Mouse (Mus musculus): Measurements from ENCODE around the gene Dcp1b. TPM values are rescaled to one million over a fixed set of nuclear protein-coding genes. Genes with fewer than 3 reads are reported as not detected.

Gene Dcp1b
- polyA plus RNA-seq (2012; rRNA removed): 37.9 and 45.8 TPM in 2 replicates

DNA sequence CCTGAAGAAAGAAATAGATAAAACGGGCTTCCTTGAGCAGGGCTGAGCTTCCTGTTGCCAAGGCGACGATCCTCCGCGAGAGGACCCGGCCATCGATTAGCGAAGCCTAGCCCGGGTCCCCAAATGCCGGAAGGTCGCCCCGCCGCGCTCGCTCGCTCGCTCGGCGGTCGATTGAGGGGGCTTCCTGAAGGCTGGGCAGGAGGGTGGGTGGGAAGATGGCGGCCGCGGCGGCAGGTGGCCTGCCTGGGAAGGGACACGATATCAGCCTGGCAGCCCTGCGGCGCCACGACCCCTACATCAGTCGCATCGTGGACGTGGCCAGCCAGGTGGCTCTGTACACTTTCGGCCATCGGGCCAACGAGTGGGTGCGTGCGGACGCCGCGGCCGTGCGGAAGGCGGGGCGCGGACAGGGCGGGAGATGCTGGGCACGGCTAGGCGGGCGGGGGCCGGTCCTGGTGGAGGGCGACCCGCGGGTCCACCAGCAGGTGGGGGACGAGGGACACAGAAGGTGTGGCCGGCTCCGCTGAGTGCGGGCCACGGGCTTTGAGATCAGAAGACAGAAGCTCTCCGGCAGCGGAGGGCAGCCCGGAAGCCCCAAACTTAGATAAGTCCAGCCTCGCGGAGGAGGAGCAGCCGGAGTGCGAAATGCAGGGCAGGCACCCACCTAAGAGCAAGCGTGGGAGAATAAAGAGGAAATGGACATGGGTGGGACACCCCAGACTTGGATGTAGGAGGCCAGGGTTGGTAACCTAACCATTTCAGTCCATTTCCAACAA, at the start of gene Dcp1b:
Gene Dcp1b (plus strand): TSS at position 176 of the 776 bp plus-strand sequence.
- TF ChIP-seq POLR2A (IDR thresholded peaks at IDR 0.05; ENCODE audit: borderline replicate concordance, extremely low read depth, insufficient read depth, insufficient read length, poor library complexity, severe bottlenecking): peak; percentile 85; the same call in 1 of the 2 replicates
- peak; percentile 9; the same call in 1 of the 2 replicates for TF ChIP-seq CTCF (IDR thresholded peaks at IDR 0.05; ENCODE audit: borderline replicate concordance, extremely low read depth, insufficient read depth, insufficient read length)
- peak; percentile 98 for DNase-seq (ENCODE audit: low read depth)

DNA sequence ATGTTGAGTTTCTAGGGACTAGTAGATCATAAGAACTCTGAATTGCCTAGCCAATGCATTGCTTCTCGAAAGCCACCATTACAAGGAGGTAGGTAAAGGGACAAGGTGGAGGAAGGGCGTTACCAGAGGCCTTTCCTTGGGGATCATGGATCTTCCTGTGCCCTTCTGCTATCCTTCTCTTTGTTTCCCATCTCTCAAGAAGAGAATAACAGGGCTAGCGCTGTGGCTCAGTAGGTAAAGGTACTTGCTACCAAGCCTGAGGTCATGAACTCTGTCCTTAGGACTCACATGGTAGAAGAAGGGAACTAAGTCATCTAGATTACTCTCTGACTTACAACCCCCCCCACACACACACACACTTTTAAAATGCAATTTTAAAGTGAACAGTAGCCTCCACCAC, 48.1 kb upstream of the Dcp1b start:
- TF ChIP-seq POLR2A (IDR thresholded peaks at IDR 0.05; ENCODE audit: borderline replicate concordance, extremely low read depth, insufficient read depth, insufficient read length, poor library complexity, severe bottlenecking) (no peak), CTCF (IDR thresholded peaks at IDR 0.05; ENCODE audit: borderline replicate concordance, extremely low read depth, insufficient read depth, insufficient read length) (no peak)
- no peak for DNase-seq (ENCODE audit: low read depth)

DNA sequence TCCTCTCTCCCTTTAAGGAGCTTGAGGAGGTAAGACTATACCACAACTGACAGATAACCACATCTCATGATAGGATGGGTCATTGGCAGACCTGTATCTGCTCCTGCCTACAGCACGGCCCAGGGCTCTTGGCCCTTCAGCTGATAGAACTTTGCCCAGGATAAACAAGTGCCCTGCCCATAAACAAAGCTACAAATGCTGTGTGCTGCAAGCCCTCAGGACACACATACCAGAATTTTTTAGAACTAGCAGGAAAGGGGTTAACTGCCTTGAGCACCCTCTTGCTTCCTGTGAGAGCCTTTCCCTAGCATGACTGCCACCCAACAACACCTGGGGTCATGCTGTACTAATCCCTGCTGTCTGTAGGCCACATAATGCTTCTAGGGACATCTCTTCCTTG, 47.0 kb upstream of the Dcp1b start:
- no peak for TF ChIP-seq CTCF (IDR thresholded peaks at IDR 0.05; ENCODE audit: borderline replicate concordance, extremely low read depth, insufficient read depth, insufficient read length)
- TF ChIP-seq POLR2A (IDR thresholded peaks at IDR 0.05; ENCODE audit: borderline replicate concordance, extremely low read depth, insufficient read depth, insufficient read length, poor library complexity, severe bottlenecking): no peak
- DNase-seq (ENCODE audit: low read depth): no peak

DNA sequence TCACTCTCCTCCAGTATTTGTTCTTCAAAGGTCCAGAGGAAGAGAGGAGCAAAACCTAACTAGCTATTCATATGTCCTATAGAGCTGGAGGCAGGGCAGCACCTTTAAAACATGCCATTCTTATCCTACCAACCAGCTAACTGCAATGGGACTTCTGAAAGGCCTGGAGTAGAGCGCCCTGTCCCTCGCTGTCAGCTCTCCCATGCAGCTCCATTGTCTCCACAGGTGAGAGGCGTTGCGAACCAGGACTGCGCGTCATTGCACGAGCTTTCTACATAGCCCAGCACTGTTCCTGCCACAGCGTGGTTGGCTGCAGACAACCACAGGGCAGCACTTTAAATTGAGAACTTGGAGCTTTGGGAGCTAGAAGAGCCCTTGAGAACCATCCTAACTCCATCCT, 46.5 kb upstream of the Dcp1b start:
- no peak for DNase-seq (ENCODE audit: low read depth)
- TF ChIP-seq CTCF (IDR thresholded peaks at IDR 0.05; ENCODE audit: borderline replicate concordance, extremely low read depth, insufficient read depth, insufficient read length) (no peak), POLR2A (IDR thresholded peaks at IDR 0.05; ENCODE audit: borderline replicate concordance, extremely low read depth, insufficient read depth, insufficient read length, poor library complexity, severe bottlenecking) (no peak)

DNA sequence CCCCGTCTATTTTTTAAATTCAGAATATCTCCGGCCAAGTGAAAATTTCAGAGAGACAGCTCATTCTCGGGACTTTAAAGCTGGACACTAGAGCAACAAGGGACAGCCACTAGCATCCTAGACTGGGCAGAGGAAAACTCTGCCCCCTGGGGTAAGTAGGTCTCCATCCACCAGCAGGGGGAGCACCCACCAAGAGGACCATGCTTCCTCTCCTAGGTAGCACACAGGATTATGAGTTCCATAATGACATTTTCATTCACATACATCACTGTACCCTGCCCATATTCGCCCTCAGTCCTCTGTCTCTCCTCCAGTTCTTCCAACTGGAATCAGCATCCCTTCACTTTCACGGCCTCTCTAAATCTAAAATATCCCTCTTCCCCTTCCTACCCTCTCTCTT, 45.4 kb upstream of the Dcp1b start:
- no peak for TF ChIP-seq POLR2A (IDR thresholded peaks at IDR 0.05; ENCODE audit: borderline replicate concordance, extremely low read depth, insufficient read depth, insufficient read length, poor library complexity, severe bottlenecking)
- peak; percentile 52; the same call in 1 of the 2 replicates for TF ChIP-seq CTCF (IDR thresholded peaks at IDR 0.05; ENCODE audit: borderline replicate concordance, extremely low read depth, insufficient read depth, insufficient read length)
- no peak for DNase-seq (ENCODE audit: low read depth)

DNA sequence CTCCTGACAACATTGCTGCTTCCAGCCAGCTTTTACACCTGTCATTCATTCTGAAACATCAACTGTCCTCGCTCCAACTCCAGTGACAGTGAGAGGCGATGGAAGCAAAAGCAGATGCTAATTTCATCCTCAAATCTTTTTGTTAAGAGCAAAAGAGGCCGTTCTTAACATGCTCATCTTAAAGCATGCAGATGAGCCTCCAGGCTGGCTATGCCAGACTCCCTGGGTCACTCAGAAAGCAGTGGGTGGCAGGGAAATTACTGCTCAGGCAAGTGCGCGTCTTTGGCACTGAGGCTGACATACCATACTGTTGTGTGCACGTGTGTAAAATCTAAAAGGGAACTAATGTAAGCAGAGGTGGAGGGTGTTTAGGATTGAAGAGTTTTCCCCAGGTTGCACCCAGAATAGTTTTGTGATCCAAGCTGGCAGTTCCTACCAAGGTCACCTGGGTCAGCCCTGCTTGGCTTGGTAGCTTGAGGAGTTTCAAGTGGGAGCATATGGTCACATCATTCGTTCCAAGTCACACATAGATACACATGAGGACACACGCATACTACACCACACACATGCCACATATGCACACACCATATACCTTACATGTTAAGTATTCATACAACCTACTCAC, 42.8 kb upstream of the Dcp1b start:
- TF ChIP-seq CTCF (IDR thresholded peaks at IDR 0.05; ENCODE audit: borderline replicate concordance, extremely low read depth, insufficient read depth, insufficient read length) (no peak), POLR2A (IDR thresholded peaks at IDR 0.05; ENCODE audit: borderline replicate concordance, extremely low read depth, insufficient read depth, insufficient read length, poor library complexity, severe bottlenecking) (no peak)
- peak; percentile 30 for DNase-seq (ENCODE audit: low read depth)

DNA sequence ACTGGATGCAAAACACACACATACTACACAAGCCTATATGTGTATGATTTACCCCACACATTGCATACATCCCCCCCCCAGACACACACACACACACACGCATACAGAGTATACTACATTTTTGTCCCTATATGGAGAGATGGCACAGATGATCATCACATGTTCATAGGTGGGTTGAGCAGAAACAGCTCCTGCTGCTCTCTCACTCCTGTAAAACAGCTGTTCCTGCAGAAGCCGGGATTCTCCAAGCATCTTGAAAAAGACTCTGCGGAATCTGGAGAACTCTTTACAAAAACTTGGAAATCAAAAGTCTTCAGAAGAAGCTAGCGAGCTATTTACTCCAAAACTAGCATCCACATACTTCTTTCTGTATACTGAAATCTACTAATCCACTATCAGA, 42.2 kb upstream of the Dcp1b start:
- no peak for DNase-seq (ENCODE audit: low read depth)
- TF ChIP-seq POLR2A (IDR thresholded peaks at IDR 0.05; ENCODE audit: borderline replicate concordance, extremely low read depth, insufficient read depth, insufficient read length, poor library complexity, severe bottlenecking) (no peak), CTCF (IDR thresholded peaks at IDR 0.05; ENCODE audit: borderline replicate concordance, extremely low read depth, insufficient read depth, insufficient read length) (no peak)

DNA sequence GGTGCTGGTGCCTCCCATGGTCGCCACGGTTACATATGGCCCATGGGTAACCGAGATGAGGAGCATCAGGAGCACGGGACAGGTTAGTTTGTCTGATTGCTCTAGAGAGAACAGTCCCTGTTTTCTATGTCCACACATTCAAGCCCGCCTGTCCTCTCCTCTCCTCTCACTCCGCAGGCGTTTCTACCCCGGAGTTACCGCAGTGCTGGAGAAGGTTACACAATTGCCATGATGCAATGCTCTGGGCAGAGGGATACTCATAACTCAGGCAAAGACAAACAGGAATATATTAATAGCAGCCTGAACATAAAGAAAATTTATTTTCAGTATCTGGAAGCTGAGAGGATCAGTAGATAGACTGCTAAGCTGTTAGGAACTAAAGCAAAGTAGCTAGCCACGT, 37.3 kb upstream of the Dcp1b start:
- no peak for DNase-seq (ENCODE audit: low read depth)
- TF ChIP-seq POLR2A (IDR thresholded peaks at IDR 0.05; ENCODE audit: borderline replicate concordance, extremely low read depth, insufficient read depth, insufficient read length, poor library complexity, severe bottlenecking) (no peak), CTCF (IDR thresholded peaks at IDR 0.05; ENCODE audit: borderline replicate concordance, extremely low read depth, insufficient read depth, insufficient read length) (no peak)

DNA sequence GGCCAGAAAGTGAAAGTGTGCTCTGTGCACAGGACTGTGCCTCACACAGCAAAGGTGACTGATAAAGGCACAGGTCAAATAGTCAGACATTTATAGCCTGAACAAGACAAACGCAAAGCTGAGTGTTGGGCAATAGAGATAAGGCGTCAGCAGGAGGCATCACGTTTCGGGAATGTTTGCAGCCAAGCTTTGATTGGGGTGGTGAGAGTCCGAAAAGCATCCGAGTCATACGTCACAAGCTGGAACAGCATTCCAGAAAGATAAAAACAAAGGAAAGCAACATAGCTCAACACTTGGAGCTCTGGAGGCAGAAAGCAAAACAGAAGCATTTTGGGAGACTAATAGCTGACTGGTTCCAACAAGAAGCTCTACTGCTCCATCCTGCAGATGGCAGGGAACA, 35.5 kb upstream of the Dcp1b start:
- TF ChIP-seq POLR2A (IDR thresholded peaks at IDR 0.05; ENCODE audit: borderline replicate concordance, extremely low read depth, insufficient read depth, insufficient read length, poor library complexity, severe bottlenecking) (no peak), CTCF (IDR thresholded peaks at IDR 0.05; ENCODE audit: borderline replicate concordance, extremely low read depth, insufficient read depth, insufficient read length) (no peak)
- DNase-seq (ENCODE audit: low read depth): no peak

DNA sequence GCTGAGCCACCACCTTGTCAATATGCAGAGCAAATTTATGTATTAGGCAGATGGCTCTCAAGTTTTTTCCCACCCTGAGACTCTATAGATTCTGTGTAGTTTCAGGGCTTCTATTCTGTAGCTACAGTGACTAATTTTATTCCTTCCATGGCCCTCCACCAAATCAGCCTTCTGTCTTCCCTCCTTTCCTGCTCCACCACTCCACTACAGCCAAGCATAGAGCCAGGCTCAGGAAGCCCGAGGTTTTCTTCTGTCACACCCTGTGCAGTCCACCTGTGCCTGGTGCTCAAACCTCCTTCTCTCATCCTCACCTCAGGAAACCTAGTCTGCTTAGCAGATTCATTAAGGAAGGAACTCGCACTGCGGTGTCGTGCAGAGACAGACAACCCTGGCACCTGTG, 29.9 kb upstream of the Dcp1b start:
- TF ChIP-seq POLR2A (IDR thresholded peaks at IDR 0.05; ENCODE audit: borderline replicate concordance, extremely low read depth, insufficient read depth, insufficient read length, poor library complexity, severe bottlenecking) (no peak), CTCF (IDR thresholded peaks at IDR 0.05; ENCODE audit: borderline replicate concordance, extremely low read depth, insufficient read depth, insufficient read length) (no peak)
- DNase-seq (ENCODE audit: low read depth): peak; percentile 41

DNA sequence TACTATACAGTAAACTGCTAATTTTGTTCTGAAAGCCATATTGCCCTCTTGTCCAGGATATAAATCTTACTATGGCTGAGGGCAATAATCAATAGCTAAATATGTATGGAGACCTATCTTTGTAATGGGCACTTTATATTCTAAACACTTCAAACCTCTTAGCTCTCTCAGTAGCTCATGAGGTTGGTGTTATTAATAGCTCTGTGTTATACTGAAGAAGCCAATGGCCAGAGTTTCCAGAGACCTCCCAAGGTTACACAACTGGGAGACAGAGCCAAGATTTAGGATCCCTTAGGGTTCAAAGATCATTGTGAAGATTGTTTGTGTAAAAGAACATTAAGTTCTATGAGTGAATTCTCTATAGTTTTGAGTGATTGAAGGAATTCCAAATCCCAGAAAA, 9.4 kb upstream of the Dcp1b start:
- no peak for DNase-seq (ENCODE audit: low read depth)
- no peak for TF ChIP-seq POLR2A (IDR thresholded peaks at IDR 0.05; ENCODE audit: borderline replicate concordance, extremely low read depth, insufficient read depth, insufficient read length, poor library complexity, severe bottlenecking)
- TF ChIP-seq CTCF (IDR thresholded peaks at IDR 0.05; ENCODE audit: borderline replicate concordance, extremely low read depth, insufficient read depth, insufficient read length): no peak

All from brain, embryonic 14.5 days (tissue).